Mouse (Mus musculus) liver, embryonic 12.5 days (tissue): ENCODE measurements around the gene Scyl2. TPM values are rescaled to one million over a fixed set of nuclear protein-coding genes. Genes with fewer than 3 reads are reported as not detected.

ENCODE experiments used
- ATAC-seq: fragments of 200-750 bp; cut with Nextera tagmentation; 2 replicates; pipeline ENCODE4 v1.8.0; 2017; ENCODE audit warnings: moderate number of reproducible peaks, mild to moderate bottlenecking, moderate library complexity
- H3K27ac ChIP-seq: fragments of 300-500 bp; sonication (generic); 2 replicates; pipeline ENCODE4 v1.5.1; 2016; ENCODE audit warnings: mild to moderate bottlenecking
- H3K27me3 ChIP-seq: fragments of 300-500 bp; sonication (generic); replicated peaks from 2 replicates; pipeline ENCODE4 v1.6.1; 2016; ENCODE audit warnings: mild to moderate bottlenecking, moderate library complexity
- H3K36me3 ChIP-seq: fragments of 300-500 bp; sonication (generic); 2 replicates; pipeline ENCODE4 v1.6.1; 2016; ENCODE audit warnings: mild to moderate bottlenecking, moderate library complexity
- H3K4me1 ChIP-seq: fragments of 300-500 bp; sonication (generic); 2 replicates; pipeline ENCODE4 v1.6.1; 2016
- H3K4me2 ChIP-seq: fragments of 300-500 bp; sonication (generic); 2 replicates; pipeline ENCODE4 v1.6.1; 2016; ENCODE audit warnings: mild to moderate bottlenecking, moderate library complexity
- H3K4me3 ChIP-seq: fragments of 300-500 bp; sonication (generic); 2 replicates; pipeline ENCODE4 v1.5.1; 2016; ENCODE audit warnings: mild to moderate bottlenecking, moderate library complexity
- H3K9ac ChIP-seq: fragments of 300-500 bp; sonication (generic); 2 replicates; pipeline ENCODE4 v1.6.1; 2016; ENCODE audit warnings: mild to moderate bottlenecking, moderate library complexity
- H3K9me3 ChIP-seq: fragments of 300-500 bp; sonication (generic); replicated peaks from 2 replicates; pipeline ENCODE4 v1.6.1; 2016; ENCODE audit warnings: mild to moderate bottlenecking, moderate library complexity
- WGBS: fragments of 180-500 bp; shearing (Covaris S2); methylation state at CpG from one replicate; pipeline ENCODE4 v1.1.7; 2016; ENCODE audit not compliant: insufficient replicate concordance; 5-methylcytosine and 5-hydroxymethylcytosine counted together
- polyA plus RNA-seq: library from polyadenylated mRNA; unstranded; fragments of >200 nt; fragmentation: Nextera tagmentation; extraction: Ambion mirVana; gene quantifications from 2 replicates; pipeline ENCODE4 v1.2.1, GENCODE M21; 2016

Scyl2 gene
- polyA plus RNA-seq, 1 experiment from 2014 or later = 6.2 TPM

DNA sequence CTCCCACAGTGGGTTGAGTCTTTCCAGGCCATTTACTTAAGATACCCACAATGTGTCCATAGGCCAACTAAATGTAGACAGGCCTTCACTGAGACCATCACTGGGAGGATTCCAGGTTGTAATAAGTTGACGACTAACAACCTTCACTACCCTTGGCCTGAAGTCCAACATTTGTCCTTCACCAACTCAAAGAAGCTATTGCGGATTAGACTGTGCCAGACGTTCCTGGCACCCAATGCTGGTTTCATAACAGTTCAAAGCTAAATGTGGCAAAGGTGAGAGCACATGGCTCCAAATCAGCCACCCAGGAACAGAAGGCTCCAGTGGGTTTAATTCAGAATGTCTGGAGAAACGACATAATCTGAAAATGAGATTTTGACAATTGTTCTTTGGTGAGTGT lies 53.0 kb downstream of the Scyl2 start:
- no peaks in the 10 kb centered on the region for H3K27me3 ChIP-seq
- no peaks in the 10 kb centered on the region for H3K36me3 ChIP-seq
- H3K27ac ChIP-seq = no peak overlapping the region
- peaks cover 5% of the 10 kb centered on the region; the same call in 1 of the 2 replicates for H3K4me1 ChIP-seq
- WGBS = 75% methylated on average over 4 of the region's 4 CpGs
- ATAC-seq = no peak
- no peaks in the 10 kb centered on the region for H3K9me3 ChIP-seq
- H3K4me2 ChIP-seq = no peak overlapping the region
- H3K9ac ChIP-seq = no peak overlapping the region
- no peak overlapping the region for H3K4me3 ChIP-seq

DNA sequence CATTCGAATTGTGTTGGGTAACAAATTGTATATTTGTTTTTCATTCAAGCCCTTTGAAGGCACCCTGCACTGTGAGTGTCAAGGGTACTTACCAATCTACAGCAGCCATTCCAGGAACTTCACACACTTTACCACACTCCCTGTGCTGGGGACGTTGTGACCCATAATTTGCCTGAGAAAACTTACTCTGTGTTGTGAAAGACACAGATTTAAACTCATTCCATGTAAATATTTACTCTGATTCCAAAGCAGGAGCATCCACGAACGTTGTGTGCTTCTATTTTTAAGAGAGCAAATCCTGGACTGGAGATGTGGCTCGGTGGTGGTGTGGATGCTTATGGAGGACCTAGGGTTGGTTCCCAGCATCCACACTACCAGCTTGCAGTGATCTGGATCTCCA lies 54.3 kb downstream of the Scyl2 start:
- H3K9ac ChIP-seq = no peak overlapping the region
- no peak overlapping the region for H3K4me3 ChIP-seq
- no peak for ATAC-seq
- peaks cover 5% of the 10 kb centered on the region; the same call in 1 of the 2 replicates for H3K4me1 ChIP-seq
- no peaks in the 10 kb centered on the region for H3K9me3 ChIP-seq
- no peaks in the 10 kb centered on the region for H3K36me3 ChIP-seq
- H3K27me3 ChIP-seq = no peaks in the 10 kb centered on the region
- WGBS = 50% methylated on average over 5 of the region's 5 CpGs
- H3K4me2 ChIP-seq = no peak overlapping the region
- H3K27ac ChIP-seq = no peak overlapping the region

- no peak overlapping the region for H3K4me3 ChIP-seq
- ATAC-seq = no peak
- WGBS = 81% methylated on average over 1 of the region's 1 CpGs
- H3K4me2 ChIP-seq = no peak overlapping the region
- H3K27me3 ChIP-seq = no peaks in the 10 kb centered on the region
- no peaks in the 10 kb centered on the region for H3K9me3 ChIP-seq
- no peaks in the 10 kb centered on the region for H3K36me3 ChIP-seq
- H3K9ac ChIP-seq = no peak overlapping the region
- peaks cover 5% of the 10 kb centered on the region; the same call in 1 of the 2 replicates for H3K4me1 ChIP-seq
- no peak overlapping the region for H3K27ac ChIP-seq
Measured at GRCm38 (mm10) chr10:89630564-89630963, 55.5 kb downstream of the Scyl2 start.

GRCm38 (mm10) chr10:89630052-89630451 lies 56.0 kb downstream of the Scyl2 start:
- H3K4me3 ChIP-seq = no peak overlapping the region
- no peak overlapping the region for H3K4me2 ChIP-seq
- H3K9me3 ChIP-seq = no peaks in the 10 kb centered on the region
- H3K36me3 ChIP-seq = no peaks in the 10 kb centered on the region
- H3K27ac ChIP-seq = no peak overlapping the region
- H3K4me1 ChIP-seq = peaks cover 5% of the 10 kb centered on the region; the same call in 1 of the 2 replicates
- no peak overlapping the region for H3K9ac ChIP-seq
- no peaks in the 10 kb centered on the region for H3K27me3 ChIP-seq
- WGBS = 32% methylated on average over 3 of the region's 3 CpGs
- no peak for ATAC-seq

DNA sequence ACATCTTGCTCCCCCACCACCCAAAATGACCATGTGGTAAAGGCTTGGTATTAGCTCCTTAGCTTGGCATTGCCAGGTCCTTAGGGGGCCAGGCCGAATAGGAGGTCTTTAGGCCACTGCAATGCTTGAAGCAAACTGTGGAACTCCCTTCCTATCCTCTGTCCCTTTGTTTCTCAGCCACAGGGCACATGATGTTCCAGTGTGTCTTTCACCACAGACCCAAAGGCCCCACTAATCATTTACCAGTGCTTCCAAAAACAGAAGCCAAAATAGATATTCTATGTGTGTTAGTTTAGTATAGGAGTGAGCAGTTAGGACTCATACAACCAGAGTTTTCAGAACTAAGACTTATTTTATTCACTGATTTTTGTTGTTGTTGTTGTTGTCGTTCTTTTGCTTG lies 59.4 kb downstream of the Scyl2 start:
- Histone ChIP-seq H3K9ac (no peak overlapping the region), H3K9me3 (no peaks in the 10 kb centered on the region), H3K36me3 (no peaks in the 10 kb centered on the region), H3K27ac (no peak overlapping the region), H3K4me2 (no peak overlapping the region), H3K27me3 (no peaks in the 10 kb centered on the region), H3K4me3 (no peak overlapping the region), H3K4me1 (no peaks in the 10 kb centered on the region)
- ATAC-seq = no peak
- WGBS = 82% methylated on average over 2 of the region's 2 CpGs

DNA sequence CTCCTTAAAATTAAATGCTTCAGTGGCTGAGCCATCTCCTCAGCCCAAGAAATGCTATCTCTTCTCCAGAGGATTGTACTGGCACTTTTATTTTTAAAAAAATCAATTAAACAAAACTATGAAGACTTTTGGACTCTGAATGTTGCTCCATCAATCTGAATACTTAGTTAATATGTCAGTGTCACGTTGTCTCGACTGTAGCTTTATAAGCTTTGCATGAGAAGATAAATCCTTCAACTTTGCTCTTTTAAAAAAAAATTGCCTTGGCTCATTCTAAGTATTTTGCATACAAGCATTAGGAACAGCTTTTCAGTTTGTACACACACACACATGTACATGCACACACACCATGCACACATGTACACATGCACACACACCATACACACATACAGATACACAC lies 61.9 kb downstream of the Scyl2 start:
- no peak overlapping the region for H3K4me3 ChIP-seq
- H3K36me3 ChIP-seq = no peaks in the 10 kb centered on the region
- no peak overlapping the region for H3K4me2 ChIP-seq
- no peak overlapping the region for H3K9ac ChIP-seq
- no peaks in the 10 kb centered on the region for H3K27me3 ChIP-seq
- H3K27ac ChIP-seq = no peak overlapping the region
- no peaks in the 10 kb centered on the region for H3K4me1 ChIP-seq
- no peak for ATAC-seq
- WGBS = 80% methylated on average over 2 of the region's 2 CpGs
- H3K9me3 ChIP-seq = no peaks in the 10 kb centered on the region

GRCm38 (mm10) chr10:89621129-89621528 lies 65.0 kb downstream of the Scyl2 start, which contains the start of gene Slc17a8:
Gene Slc17a8 (minus strand): TSS chr10:89621253.
- H3K4me2 ChIP-seq = no peak within 1 kb of the TSS
- no peak for ATAC-seq
- 45% methylated on average over 7 of the region's 7 CpGs for WGBS

DNA sequence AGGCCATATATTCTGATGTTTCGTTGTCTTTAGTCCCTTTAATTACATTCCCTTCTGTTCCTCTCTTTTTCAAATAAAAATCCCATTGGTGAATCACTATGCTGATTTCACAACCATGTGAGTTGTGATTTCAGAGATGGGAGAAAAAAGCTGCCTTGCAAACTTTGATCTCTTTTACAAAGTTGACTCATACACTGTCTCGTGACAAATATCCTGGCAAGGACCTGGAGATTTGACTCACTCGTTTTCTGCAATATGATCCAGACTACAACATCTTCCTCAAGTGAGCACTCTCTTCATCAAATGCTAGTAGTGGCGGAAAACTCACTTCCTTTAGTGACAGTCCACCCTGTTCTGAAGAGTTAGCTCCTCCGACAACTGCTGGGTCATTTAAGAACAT lies 86.8 kb downstream of the Scyl2 start:
- WGBS = 64% methylated on average over 5 of the region's 5 CpGs
- Histone ChIP-seq H3K4me1 (peaks cover 16% of the 10 kb centered on the region), H3K9me3 (no peaks in the 10 kb centered on the region), H3K9ac (no peak overlapping the region), H3K36me3 (no peaks in the 10 kb centered on the region), H3K27ac (no peak overlapping the region), H3K27me3 (no peaks in the 10 kb centered on the region), H3K4me3 (no peak overlapping the region), H3K4me2 (no peak overlapping the region)
- no peak for ATAC-seq

More at GRCm38 (mm10) chr10:89621129-89621528, 65.0 kb downstream of the Scyl2 start, which contains the start of gene Slc17a8:
- no peaks in the 10 kb centered on the region for H3K27me3 ChIP-seq
- no peak within 1 kb of the TSS for H3K9ac ChIP-seq
- H3K27ac ChIP-seq = no peak within 1 kb of the TSS
- no peaks in the 10 kb centered on the region for H3K4me1 ChIP-seq
- H3K4me3 ChIP-seq = no peak within 1 kb of the TSS
- no peaks in the 10 kb centered on the region for H3K9me3 ChIP-seq
- H3K36me3 ChIP-seq = no peaks in the 10 kb centered on the region

- Histone ChIP-seq H3K9ac (no peak overlapping the region), H3K36me3 (no peaks in the 10 kb centered on the region), H3K27me3 (no peaks in the 10 kb centered on the region), H3K4me3 (no peak overlapping the region), H3K9me3 (no peaks in the 10 kb centered on the region), H3K27ac (no peak overlapping the region), H3K4me1 (peaks cover 20% of the 10 kb centered on the region), H3K4me2 (no peak overlapping the region)
- ATAC-seq = peak; percentile 68; the same call in 1 of the 2 replicates
- WGBS = 23% methylated on average over 4 of the region's 4 CpGs
Measured at GRCm38 (mm10) chr10:89597275-89597674, 88.8 kb downstream of the Scyl2 start.

GRCm38 (mm10) chr10:89595935-89596334 lies 90.2 kb downstream of the Scyl2 start:
- no peak overlapping the region for H3K4me2 ChIP-seq
- WGBS = 67% methylated on average over 5 of the region's 5 CpGs
- no peak for ATAC-seq

GRCm38 (mm10) chr10:89595514-89595913 lies 90.6 kb downstream of the Scyl2 start:
- Histone ChIP-seq H3K27ac (no peak overlapping the region), H3K9me3 (no peaks in the 10 kb centered on the region), H3K9ac (no peak overlapping the region), H3K4me3 (no peak overlapping the region), H3K4me1 (peaks cover 20% of the 10 kb centered on the region), H3K4me2 (no peak overlapping the region), H3K36me3 (no peaks in the 10 kb centered on the region), H3K27me3 (no peaks in the 10 kb centered on the region)
- ATAC-seq = no peak
- WGBS = 41% methylated on average over 1 of the region's 1 CpGs

More at GRCm38 (mm10) chr10:89595935-89596334, 90.2 kb downstream of the Scyl2 start:
- H3K36me3 ChIP-seq = no peaks in the 10 kb centered on the region
- no peak overlapping the region for H3K4me3 ChIP-seq
- no peak overlapping the region for H3K27ac ChIP-seq
- H3K27me3 ChIP-seq = no peaks in the 10 kb centered on the region
- H3K9ac ChIP-seq = no peak overlapping the region
- peaks cover 20% of the 10 kb centered on the region for H3K4me1 ChIP-seq
- H3K9me3 ChIP-seq = no peaks in the 10 kb centered on the region

DNA sequence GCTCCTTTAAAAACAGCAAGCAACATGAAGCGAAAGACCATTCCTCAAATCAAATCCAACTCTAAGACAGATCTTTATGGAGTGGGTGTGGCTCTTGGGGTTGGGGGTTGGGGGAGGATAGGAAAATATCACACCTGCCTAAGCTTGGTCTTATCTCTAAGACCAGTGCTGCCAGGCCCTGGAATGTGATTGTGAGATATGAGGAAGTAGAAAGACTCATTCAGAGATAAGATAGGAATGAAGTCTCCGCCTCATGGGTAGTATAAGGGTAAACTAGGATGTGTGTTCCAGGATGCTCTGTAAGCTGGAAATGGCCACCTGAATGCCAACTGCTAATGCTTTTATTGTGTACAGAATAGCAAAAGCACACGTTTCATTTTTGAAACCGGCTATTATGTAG lies 91.8 kb downstream of the Scyl2 start:
- no peaks in the 10 kb centered on the region for H3K27me3 ChIP-seq
- H3K9ac ChIP-seq = no peak overlapping the region
- no peaks in the 10 kb centered on the region for H3K36me3 ChIP-seq
- H3K27ac ChIP-seq = no peak overlapping the region
- 41% methylated on average over 4 of the region's 4 CpGs for WGBS
- no peak overlapping the region for H3K4me3 ChIP-seq
- no peaks in the 10 kb centered on the region for H3K9me3 ChIP-seq
- ATAC-seq = peak; percentile 66
- peaks cover 20% of the 10 kb centered on the region for H3K4me1 ChIP-seq
- H3K4me2 ChIP-seq = no peak overlapping the region

DNA sequence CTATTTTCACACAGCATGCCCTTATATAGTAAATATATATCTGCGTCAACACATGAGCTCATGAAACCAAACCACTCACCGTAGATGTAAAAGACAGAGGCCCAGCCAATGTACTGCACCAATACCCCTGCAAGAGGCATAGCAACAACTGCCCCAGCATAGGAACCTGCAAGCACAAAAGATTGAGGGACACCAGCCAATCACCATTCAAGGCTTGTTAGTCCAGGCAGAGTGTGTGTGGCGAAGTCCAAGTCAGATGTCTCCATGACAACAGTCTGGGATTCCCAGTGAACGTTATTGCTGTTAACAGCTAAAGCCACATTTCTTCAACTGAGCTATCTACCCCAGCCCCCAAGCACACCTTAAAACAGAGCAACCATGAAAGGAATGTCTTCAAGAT lies 93.3 kb downstream of the Scyl2 start:
- H3K9ac ChIP-seq = no peak overlapping the region
- 63% methylated on average over 4 of the region's 4 CpGs for WGBS
- no peak overlapping the region for H3K27ac ChIP-seq
- H3K4me1 ChIP-seq = peaks cover 20% of the 10 kb centered on the region
- no peak overlapping the region for H3K4me3 ChIP-seq
- no peaks in the 10 kb centered on the region for H3K36me3 ChIP-seq
- no peak overlapping the region for H3K4me2 ChIP-seq
- no peaks in the 10 kb centered on the region for H3K27me3 ChIP-seq
- peak; percentile 32; the same call in 1 of the 2 replicates for ATAC-seq
- no peaks in the 10 kb centered on the region for H3K9me3 ChIP-seq
